Mouse (Mus musculus): ENCODE measurements around the gene Tsacc.
"Not testable (repeated sequence)": the region's sequence is repeated elsewhere in the genome, so short reads cannot be mapped to it uniquely, and the experiment has no call there.

Gene Tsacc

DNA sequence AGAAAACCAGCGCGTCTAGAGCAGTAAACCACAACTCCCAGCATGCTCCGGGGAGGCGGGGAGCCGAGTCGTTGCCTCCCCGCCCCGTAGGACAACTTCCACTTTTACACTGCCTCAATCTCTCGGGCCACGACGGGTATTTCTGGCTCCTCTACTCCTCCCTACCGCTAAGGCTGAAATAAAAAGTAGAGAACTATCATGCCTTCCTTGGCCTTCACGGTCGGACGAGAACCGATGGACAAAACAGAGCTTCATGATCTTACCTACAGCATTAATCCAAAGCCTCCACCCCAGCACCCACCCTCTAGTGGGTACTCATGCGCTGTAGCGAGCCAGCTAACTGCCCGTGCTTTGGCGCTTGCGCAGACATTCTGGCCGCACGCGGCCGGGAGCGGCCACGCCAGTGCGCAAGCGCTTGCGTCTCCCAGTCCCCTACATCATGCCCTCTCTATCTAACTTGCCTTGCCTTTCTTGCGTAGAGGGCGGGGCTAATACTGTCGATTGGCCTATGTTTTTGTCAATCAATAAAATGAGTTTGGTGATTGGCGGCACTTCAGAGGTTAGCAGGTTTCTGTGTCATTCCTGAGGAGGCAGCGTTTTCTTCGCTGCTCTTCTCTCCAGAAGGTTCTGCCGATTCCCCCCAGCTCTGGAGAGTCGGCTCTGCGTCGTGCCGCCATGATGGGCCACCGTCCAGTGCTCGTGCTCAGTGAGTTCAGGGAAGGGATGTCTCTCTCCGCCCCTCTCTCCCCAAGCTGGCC is at the start of gene Tsacc, which contains the start of gene Cct3:
Gene Tsacc, minus strand, starts transcription at position 439 of the 758 bp plus-strand sequence.
Gene Cct3, plus strand, starts transcription at position 556 of the 758 bp plus-strand sequence.
- DNase-seq (ENCODE audit: low read depth, low spot score) = peak; percentile 100

GRCm38 (mm10) chr3:88339006-88339405 is 42.2 kb upstream of the Tsacc start:
- DNase-seq (ENCODE audit: low read depth, low spot score) = no peak

DNA sequence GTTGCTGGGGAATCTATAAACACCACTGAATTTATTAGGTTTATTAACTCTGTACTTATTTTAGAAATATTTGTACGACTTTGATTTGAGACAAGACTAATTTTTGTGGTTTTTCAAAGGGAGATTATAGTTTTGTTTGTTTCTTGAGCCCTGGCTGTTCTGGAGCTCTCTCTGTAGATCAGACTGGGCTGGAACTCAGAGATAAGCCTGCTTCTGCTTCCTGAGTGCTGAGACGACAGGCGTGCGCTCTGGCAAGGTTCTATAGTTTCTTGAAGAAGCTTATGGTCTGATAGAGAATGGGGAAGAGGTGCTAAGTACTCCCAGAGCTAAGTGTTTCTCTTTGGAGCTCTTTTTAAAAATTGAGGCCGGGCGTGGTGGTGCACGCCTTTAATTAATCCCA is 41.5 kb upstream of the Tsacc start:
- DNase-seq (ENCODE audit: low read depth, low spot score) = no peak

DNA sequence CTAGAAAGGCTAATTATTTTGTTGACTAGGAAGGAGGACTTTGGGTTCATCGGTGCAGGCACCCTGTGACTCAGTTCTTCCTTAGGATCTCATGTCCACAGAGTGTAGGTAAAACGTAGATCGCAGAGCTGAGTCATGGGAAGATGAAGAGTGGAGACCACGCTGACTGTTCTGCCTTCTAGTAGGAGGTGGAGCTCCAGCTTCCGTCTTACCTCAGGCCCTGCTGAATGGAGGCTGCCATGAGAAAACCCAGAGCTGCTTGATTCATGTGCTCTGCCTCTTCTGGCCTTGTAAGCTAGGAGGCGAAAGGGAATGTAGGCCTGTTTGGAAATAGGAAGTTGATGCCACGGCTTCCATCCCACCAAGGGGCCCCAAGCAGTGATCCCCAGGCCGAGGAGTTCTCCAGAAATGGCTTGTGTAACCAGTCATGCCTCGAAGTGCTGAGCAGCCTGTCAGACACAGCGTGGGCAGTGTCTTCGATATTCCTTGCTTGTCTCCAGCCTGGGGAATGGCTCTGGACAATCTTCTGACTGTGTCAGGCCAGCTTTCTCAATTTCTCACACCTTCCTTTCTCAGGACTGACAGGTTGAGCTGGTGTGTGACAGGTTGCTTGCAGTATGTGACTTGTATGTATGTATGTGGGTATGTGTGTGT is 40.7 kb upstream of the Tsacc start:
- DNase-seq (ENCODE audit: low read depth, low spot score) = no peak

GRCm38 (mm10) chr3:88336058-88337013 is 39.5 kb upstream of the Tsacc start, which contains the start of the genes Tmem79 and Smg5:
Tmem79 (minus strand) TSS chr3:88336148.
Smg5 (plus strand) TSS chr3:88336260.
- DNase-seq (ENCODE audit: low read depth, low spot score) = peak; percentile 97

DNA sequence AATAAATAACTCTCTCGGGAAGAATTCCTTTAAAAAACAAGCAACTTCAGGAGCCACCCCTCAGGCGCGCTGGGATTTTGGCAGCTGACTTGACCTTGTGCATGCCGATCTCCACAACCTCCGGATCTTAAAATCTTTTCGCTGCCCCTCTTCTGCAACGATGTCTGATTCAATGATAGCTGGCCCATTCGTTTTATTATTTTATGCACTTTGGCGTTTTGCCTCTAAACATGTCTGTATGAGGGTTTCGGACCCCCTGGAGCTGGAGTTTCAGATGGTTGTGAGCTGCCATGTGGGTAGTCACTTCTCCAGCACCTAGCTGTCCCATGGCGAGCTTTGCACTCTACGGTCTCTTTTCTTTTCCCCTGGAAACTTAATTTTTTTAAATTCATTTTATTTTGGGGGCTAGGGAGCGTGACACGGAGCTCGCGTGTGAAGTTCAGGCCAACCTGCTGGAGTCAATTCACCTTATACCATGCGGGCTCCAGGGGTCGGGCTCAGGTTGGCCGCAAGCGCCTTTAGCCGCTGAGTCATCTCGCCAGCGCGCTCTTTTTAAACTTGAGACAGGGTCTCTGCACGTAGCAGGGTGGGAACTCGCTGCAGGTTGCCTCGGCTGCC is 38.7 kb upstream of the Tsacc start:
- no peak for DNase-seq (ENCODE audit: low read depth, low spot score)

GRCm38 (mm10) chr3:88334902-88335435 is 38.2 kb upstream of the Tsacc start:
- no peak for DNase-seq (ENCODE audit: low read depth, low spot score)

- no peak for DNase-seq (ENCODE audit: low read depth, low spot score)
Measured at GRCm38 (mm10) chr3:88334029-88334658, 37.3 kb upstream of the Tsacc start.

DNA sequence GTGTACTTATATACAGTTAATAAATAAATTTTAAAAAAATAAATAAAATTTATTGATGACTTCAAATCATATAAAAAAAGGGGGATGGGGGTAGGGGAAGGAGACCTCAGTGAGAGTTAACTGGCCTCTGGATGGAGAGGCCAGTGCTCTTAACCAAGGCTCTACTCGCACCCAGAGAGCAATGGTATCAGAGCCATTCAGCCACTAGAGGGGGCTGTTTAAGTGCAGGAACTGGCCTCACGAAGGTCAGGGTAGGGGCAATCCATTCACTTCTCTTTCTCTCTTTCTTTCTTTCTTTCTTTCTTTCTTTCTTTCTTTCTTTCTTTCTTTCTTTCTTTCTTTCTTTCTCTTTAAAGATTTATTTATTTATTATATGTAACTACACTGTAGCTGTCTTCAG is 34.5 kb upstream of the Tsacc start:
- DNase-seq (ENCODE audit: low read depth, low spot score) = peak; percentile 43

DNA sequence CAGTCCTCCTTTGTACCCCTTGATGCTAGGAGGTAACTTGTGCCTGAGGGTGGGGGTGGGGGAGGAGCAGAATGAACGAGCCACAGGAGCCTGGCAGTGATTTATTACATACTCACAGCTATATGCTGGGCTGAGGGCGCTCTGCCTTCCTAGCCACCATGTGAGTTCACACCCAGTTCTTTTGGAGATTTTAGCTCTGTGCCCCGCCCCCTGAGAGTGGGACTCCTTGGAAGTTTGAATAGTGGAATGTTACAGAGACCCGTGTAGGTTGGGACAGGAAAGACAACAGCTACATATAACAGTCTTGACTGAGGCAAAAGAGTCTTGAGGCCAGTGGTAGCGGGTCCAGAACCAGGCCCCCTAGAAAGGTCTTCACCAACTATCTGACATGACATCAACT is 32.2 kb upstream of the Tsacc start:
- DNase-seq (ENCODE audit: low read depth, low spot score) = no peak

GRCm38 (mm10) chr3:88324951-88325405 is 28.2 kb upstream of the Tsacc start, which contains the start of gene Glmp:
Glmp (plus strand) TSS chr3:88325023.
- DNase-seq (ENCODE audit: low read depth, low spot score) = peak; percentile 66

- DNase-seq (ENCODE audit: low read depth, low spot score) = no peak
Measured at GRCm38 (mm10) chr3:88299172-88299571, 2.4 kb upstream of the Tsacc start.

- DNase-seq (ENCODE audit: low read depth, low spot score) = peak; percentile 12
Measured at GRCm38 (mm10) chr3:88297321-88297851, 587 bp upstream of the Tsacc start.

DNA sequence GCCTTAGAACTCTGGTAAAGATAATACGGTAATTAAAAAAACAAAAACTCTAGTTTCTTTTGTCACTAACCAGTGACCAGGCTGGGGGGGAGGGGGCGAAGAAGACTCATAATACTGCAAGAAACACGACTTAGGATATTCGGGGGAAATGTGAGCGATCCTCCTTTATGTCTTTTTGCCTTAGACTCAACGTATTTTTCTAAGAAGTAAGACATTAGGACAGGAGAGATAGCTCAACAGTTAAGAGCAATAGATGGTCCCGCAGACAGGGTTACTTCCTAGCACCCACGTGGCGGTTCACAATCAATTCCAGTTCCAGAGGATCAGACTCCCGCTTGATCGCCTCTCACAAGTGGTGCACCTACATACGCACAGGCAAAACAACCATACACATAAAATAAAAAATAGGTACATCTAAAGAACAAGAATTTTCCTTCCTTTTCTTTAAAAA is 664 bp downstream of the Tsacc start:
- no peak for DNase-seq (ENCODE audit: low read depth, low spot score)

- DNase-seq (ENCODE audit: low read depth, low spot score) = not testable (repeated sequence)
Measured at GRCm38 (mm10) chr3:88295272-88295671, 1.5 kb downstream of the Tsacc start.

GRCm38 (mm10) chr3:88291970-88292369 is 4.8 kb downstream of the Tsacc start:
- DNase-seq (ENCODE audit: low read depth, low spot score) = peak; percentile 4

GRCm38 (mm10) chr3:88288133-88288713 is 8.6 kb downstream of the Tsacc start:
- DNase-seq (ENCODE audit: low read depth, low spot score) = not testable (repeated sequence)

- no peak for DNase-seq (ENCODE audit: low read depth, low spot score)
Measured at GRCm38 (mm10) chr3:88287110-88287509, 9.7 kb downstream of the Tsacc start, which contains the start of gene Gm38392. Gm38392 (minus strand) TSS chr3:88287210.

DNA sequence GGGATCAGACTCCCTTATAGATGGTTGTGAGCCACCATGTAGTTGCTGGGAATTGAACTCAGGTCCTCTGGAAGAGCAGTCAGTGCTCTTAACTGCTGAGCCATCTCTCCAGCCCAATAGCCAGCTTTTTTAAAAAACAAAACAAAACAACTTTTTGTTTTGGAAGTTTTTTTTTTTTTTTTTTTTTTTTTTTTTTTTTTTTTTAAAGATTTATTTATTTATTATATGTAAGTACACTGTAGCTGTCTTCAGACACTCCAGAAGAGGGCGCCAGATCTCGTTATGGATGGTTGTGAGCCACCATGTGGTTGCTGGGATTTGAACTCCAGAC is 11.3 kb downstream of the Tsacc start:
- DNase-seq (ENCODE audit: low read depth, low spot score) = not testable (repeated sequence)
